Mouse (Mus musculus): ENCODE data around the gene Setd5. TPM values are rescaled to one million over a fixed set of nuclear protein-coding genes. Genes with fewer than 3 reads are reported as not detected.

Gene Setd5
- polyA plus RNA-seq (2012; rRNA removed), result 54.7 and 85.2 TPM in 2 replicates

GRCm38 (mm10) chr6:113076686-113077516, at the start of gene Setd5:
TSS of gene Setd5 (plus strand) at chr6:113077365.

GRCm38 (mm10) chr6:113046041-113046975, 30.9 kb upstream of the Setd5 start, which contains the start of gene Thumpd3:
TSS of gene Thumpd3 (plus strand) at chr6:113046225.

GRCm38 (mm10) chr6:113194841-113195595, 117.9 kb downstream of the Setd5 start, which contains the start of gene Lhfpl4:
TSS of gene Lhfpl4 (minus strand) at chr6:113195384.

Other genes with a start within 250 kb of the Setd5 start
- gene Srgap3, start 130.1 kb upstream of the Setd5 start, polyA plus RNA-seq (2012; rRNA removed), result 56.4 and 84.1 TPM in 2 replicates
- 39.5 and 73.3 TPM in 2 replicates for gene Thumpd3, start 31.1 kb upstream of the Setd5 start, polyA plus RNA-seq (2012; rRNA removed)
- 19.1 and 31.3 TPM in 2 replicates for gene Lhfpl4, start 118.0 kb downstream of the Setd5 start, polyA plus RNA-seq (2012; rRNA removed)
- 26.0 and 31.0 TPM in 2 replicates for gene Mtmr14, start 160.5 kb downstream of the Setd5 start, polyA plus RNA-seq (2012; rRNA removed)
- gene Cpne9, start 204.9 kb downstream of the Setd5 start, polyA plus RNA-seq (2012; rRNA removed), result 0.11 and 0.37 TPM in 2 replicates
- gene Brpf1, start 229.8 kb downstream of the Setd5 start, polyA plus RNA-seq (2012; rRNA removed), result 44.3 and 47.2 TPM in 2 replicates
- 14.8 and 21.2 TPM in 2 replicates for gene Ogg1, start 249.6 kb downstream of the Setd5 start, polyA plus RNA-seq (2012; rRNA removed)

Data from central nervous system, embryonic 11.5 days (tissue).